Mouse (Mus musculus) heart, embryonic 10.5 days (tissue): ENCODE results near the gene Col6a3. TPM values are rescaled to one million over a fixed set of nuclear protein-coding genes. Genes with fewer than 3 reads are reported as not detected.

ENCODE experiments used
- polyA plus RNA-seq: library from polyadenylated mRNA; unstranded; fragments of >200 nt; fragmentation: Nextera tagmentation; extraction: Ambion mirVana; gene quantifications from 2 replicates; pipeline ENCODE4 v1.2.1, GENCODE M21; 2016

The Col6a3 gene
- polyA plus RNA-seq, 1 experiment from 2014 or later: 4.6 TPM

Other genes with a start within 250 kb of the Col6a3 start
- 157 and 170 TPM in 2 replicates for gene Cops8, start 241.0 kb downstream of the Col6a3 start, polyA plus RNA-seq
- 0.26 and 0.53 TPM in 2 replicates for gene Mlph, start 71.1 kb upstream of the Col6a3 start, polyA plus RNA-seq
- gene Prlh, start 109.1 kb upstream of the Col6a3 start, polyA plus RNA-seq: not detected in 2 replicates
- gene Rab17, start 125.7 kb upstream of the Col6a3 start, polyA plus RNA-seq: 0.71 and 0.94 TPM in 2 replicates
- 91.6 and 129 TPM in 2 replicates for gene Lrrfip1, start 154.8 kb upstream of the Col6a3 start, polyA plus RNA-seq